Mouse (Mus musculus) liver, embryonic 13.5 days (tissue): ENCODE measurements around the gene Zdhhc8. TPM values are rescaled to one million over a fixed set of nuclear protein-coding genes. Genes with fewer than 3 reads are reported as not detected.

Experiments used
- ATAC-seq: fragments of 200-750 bp; cut with Nextera tagmentation; 2 replicates; pipeline ENCODE4 v1.8.0; 2017; ENCODE audit warnings: low read depth, mild to moderate bottlenecking, moderate number of reproducible peaks, moderate library complexity
- DNase-seq: peaks from one replicate; pipeline ENCODE4 v3.0.0; 2022
- H3K27ac ChIP-seq: fragments of 300-500 bp; sonication (generic); 2 replicates; pipeline ENCODE4 v1.5.1; 2015; ENCODE audit warnings: moderate library complexity, mild to moderate bottlenecking, inconsistent platforms
- H3K27me3 ChIP-seq: fragments of 300-500 bp; sonication (generic); 2 replicates; pipeline ENCODE4 v1.6.1; 2015; ENCODE audit warnings: mild to moderate bottlenecking, inconsistent platforms
- H3K36me3 ChIP-seq: fragments of 300-500 bp; sonication (generic); 2 replicates; pipeline ENCODE4 v1.6.1; 2015; ENCODE audit warnings: mild to moderate bottlenecking, inconsistent platforms
- H3K4me1 ChIP-seq: fragments of 300-500 bp; sonication (generic); replicated peaks from 2 replicates; pipeline ENCODE4 v1.6.1; 2015; ENCODE audit warnings: inconsistent platforms
- H3K4me2 ChIP-seq: fragments of 300-500 bp; sonication (generic); 2 replicates; pipeline ENCODE4 v1.6.1; 2015; ENCODE audit warnings: inconsistent platforms, mild to moderate bottlenecking, moderate library complexity
- H3K4me3 ChIP-seq: fragments of 300-500 bp; sonication (generic); replicated peaks from 2 replicates; pipeline ENCODE4 v1.5.1; 2015; ENCODE audit warnings: mild to moderate bottlenecking, inconsistent platforms
- H3K9ac ChIP-seq: fragments of 300-500 bp; sonication (generic); 2 replicates; pipeline ENCODE4 v1.6.1; 2015; ENCODE audit warnings: mild to moderate bottlenecking, inconsistent platforms
- H3K9me3 ChIP-seq: fragments of 300-500 bp; sonication (generic); replicated peaks from 2 replicates; pipeline ENCODE4 v1.6.1; 2016; ENCODE audit warnings: inconsistent platforms
- WGBS: fragments of 180-500 bp; shearing (Covaris S2); methylation state at CpG from one replicate; pipeline ENCODE4 v1.1.7; 2015; ENCODE audit not compliant: insufficient replicate concordance; 5-methylcytosine and 5-hydroxymethylcytosine counted together
- polyA plus RNA-seq: library from polyadenylated mRNA; unstranded; fragments of >200 nt; fragmentation: Nextera tagmentation; extraction: Ambion mirVana; gene quantifications from 2 replicates; pipeline ENCODE4 v1.2.1, GENCODE M21; 2015

Zdhhc8 gene
- polyA plus RNA-seq, 1 experiment from 2014 or later, result 1.7 TPM

GRCm38 (mm10) chr16:18248433-18249363 is 13.8 kb upstream of the Zdhhc8 start, which contains the start of the genes Trmt2a and Ranbp1:
TSS of gene Trmt2a (plus strand) at chr16:18248679.
TSS of gene Ranbp1 (minus strand) at chr16:18248732.
- Histone ChIP-seq H3K36me3 (peaks cover 75% of the 10 kb centered on the region), H3K4me3 (peak within 1 kb of the TSS; percentile 94), H3K27ac (peak within 1 kb of the TSS; percentile 91), H3K4me2 (peak within 1 kb of the TSS; percentile 95), H3K9ac (peak within 1 kb of the TSS; percentile 93), H3K9me3 (no peaks in the 10 kb centered on the region), H3K4me1 (peaks cover 60% of the 10 kb centered on the region), H3K27me3 (no peaks in the 10 kb centered on the region)
- DNase-seq, result peak; percentile 98
- peak; percentile 90 for ATAC-seq
- under 1% methylated on average over 102 of the region's 102 CpGs for WGBS

GRCm38 (mm10) chr16:18247521-18248399 is 12.8 kb upstream of the Zdhhc8 start:
- DNase-seq (no peak), ATAC-seq (no peak)
- Histone ChIP-seq H3K4me1 (peaks cover 58% of the 10 kb centered on the region), H3K4me2 (peak overlapping the region; percentile 95), H3K9me3 (no peaks in the 10 kb centered on the region), H3K36me3 (peaks cover 75% of the 10 kb centered on the region), H3K9ac (peak overlapping the region; percentile 93), H3K27ac (peak overlapping the region; percentile 91), H3K4me3 (peak overlapping the region; percentile 94), H3K27me3 (no peaks in the 10 kb centered on the region)
- WGBS, result under 1% methylated on average over 33 of the region's 33 CpGs

- Histone ChIP-seq H3K4me3 (no peak overlapping the region), H3K4me2 (no peak overlapping the region), H3K36me3 (peaks cover 89% of the 10 kb centered on the region), H3K9ac (no peak overlapping the region), H3K27ac (no peak overlapping the region), H3K4me1 (peaks cover 29% of the 10 kb centered on the region), H3K9me3 (no peaks in the 10 kb centered on the region), H3K27me3 (no peaks in the 10 kb centered on the region)
- DNase-seq (no peak), ATAC-seq (no peak)
- whole genome bisulfite sequencing, result 89% methylated on average over 10 of the region's 10 CpGs
Observed at GRCm38 (mm10) chr16:18241581-18241980, 6.6 kb upstream of the Zdhhc8 start.

- no peak overlapping the region for H3K27ac ChIP-seq
- no peak overlapping the region for H3K4me2 ChIP-seq
- WGBS, result 65% methylated on average over 7 of the region's 7 CpGs
- H3K4me1 ChIP-seq, result peaks cover 50% of the 10 kb centered on the region
- ATAC-seq (peak; percentile 46), DNase-seq (no peak)
- H3K36me3 ChIP-seq, result peaks cover 42% of the 10 kb centered on the region
- no peak overlapping the region for H3K9ac ChIP-seq
- H3K4me3 ChIP-seq, result no peak overlapping the region
- no peaks in the 10 kb centered on the region for H3K9me3 ChIP-seq
- H3K27me3 ChIP-seq, result peaks cover 35% of the 10 kb centered on the region
Observed at GRCm38 (mm10) chr16:18236676-18237501, 2.0 kb upstream of the Zdhhc8 start.

GRCm38 (mm10) chr16:18235389-18236065 is 591 bp upstream of the Zdhhc8 start:
- Histone ChIP-seq H3K27ac (peak overlapping the region; percentile 43), H3K4me3 (peak overlapping the region; percentile 66), H3K9ac (peak overlapping the region; percentile 68), H3K4me1 (peaks cover 50% of the 10 kb centered on the region), H3K27me3 (peaks cover 35% of the 10 kb centered on the region), H3K9me3 (no peaks in the 10 kb centered on the region), H3K36me3 (peaks cover 28% of the 10 kb centered on the region), H3K4me2 (peak overlapping the region; percentile 76)
- 11% methylated on average over 19 of the region's 19 CpGs for WGBS
- ATAC-seq (peak; percentile 22), DNase-seq (no peak)

GRCm38 (mm10) chr16:18233919-18234670 is 841 bp downstream of the Zdhhc8 start:
- no peak overlapping the region for H3K27ac ChIP-seq
- H3K9ac ChIP-seq, result peak overlapping the region; percentile 68
- no peaks in the 10 kb centered on the region for H3K9me3 ChIP-seq
- no peak for ATAC-seq
- H3K36me3 ChIP-seq, result peaks cover 15% of the 10 kb centered on the region
- WGBS, result 21% methylated on average over 13 of the region's 13 CpGs
- peak overlapping the region; percentile 76 for H3K4me2 ChIP-seq
- peaks cover 35% of the 10 kb centered on the region for H3K27me3 ChIP-seq
- no peak for DNase-seq
- H3K4me1 ChIP-seq, result peaks cover 63% of the 10 kb centered on the region
- H3K4me3 ChIP-seq, result peak overlapping the region; percentile 66

GRCm38 (mm10) chr16:18233451-18233850 is 1.5 kb downstream of the Zdhhc8 start:
- peaks cover 8% of the 10 kb centered on the region for H3K36me3 ChIP-seq
- H3K27me3 ChIP-seq, result peaks cover 35% of the 10 kb centered on the region
- H3K27ac ChIP-seq, result no peak overlapping the region
- H3K9me3 ChIP-seq, result no peaks in the 10 kb centered on the region
- no peak overlapping the region for H3K4me3 ChIP-seq
- no peak overlapping the region for H3K4me2 ChIP-seq
- WGBS, result 22% methylated on average over 1 of the region's 1 CpGs
- peaks cover 65% of the 10 kb centered on the region for H3K4me1 ChIP-seq
- DNase-seq (no peak), ATAC-seq (no peak)
- no peak overlapping the region for H3K9ac ChIP-seq

GRCm38 (mm10) chr16:18231451-18231850 is 3.5 kb downstream of the Zdhhc8 start:
- peaks cover 35% of the 10 kb centered on the region for H3K27me3 ChIP-seq
- peaks cover 5% of the 10 kb centered on the region; the same call in 1 of the 2 replicates for H3K36me3 ChIP-seq
- 63% methylated on average over 4 of the region's 4 CpGs for WGBS
- no peaks in the 10 kb centered on the region for H3K9me3 ChIP-seq
- no peak overlapping the region for H3K9ac ChIP-seq
- H3K4me3 ChIP-seq, result no peak overlapping the region
- DNase-seq (no peak), ATAC-seq (no peak)
- no peak overlapping the region for H3K4me2 ChIP-seq
- H3K27ac ChIP-seq, result no peak overlapping the region
- H3K4me1 ChIP-seq, result peaks cover 56% of the 10 kb centered on the region

- H3K4me3 ChIP-seq, result no peak overlapping the region
- peaks cover 52% of the 10 kb centered on the region for H3K4me1 ChIP-seq
- H3K27ac ChIP-seq, result no peak overlapping the region
- ATAC-seq (no peak), DNase-seq (no peak)
- no peaks in the 10 kb centered on the region for H3K9me3 ChIP-seq
- H3K4me2 ChIP-seq, result no peak overlapping the region
- peaks cover 9% of the 10 kb centered on the region; the same call in 1 of the 2 replicates for H3K36me3 ChIP-seq
- no peak overlapping the region for H3K9ac ChIP-seq
- WGBS, result 64% methylated on average over 3 of the region's 3 CpGs
- H3K27me3 ChIP-seq, result peaks cover 31% of the 10 kb centered on the region
Observed at GRCm38 (mm10) chr16:18231047-18231446, 3.9 kb downstream of the Zdhhc8 start.
